Mouse (Mus musculus): ENCODE measurements around the gene Gdf15.

The Gdf15 gene

DNA sequence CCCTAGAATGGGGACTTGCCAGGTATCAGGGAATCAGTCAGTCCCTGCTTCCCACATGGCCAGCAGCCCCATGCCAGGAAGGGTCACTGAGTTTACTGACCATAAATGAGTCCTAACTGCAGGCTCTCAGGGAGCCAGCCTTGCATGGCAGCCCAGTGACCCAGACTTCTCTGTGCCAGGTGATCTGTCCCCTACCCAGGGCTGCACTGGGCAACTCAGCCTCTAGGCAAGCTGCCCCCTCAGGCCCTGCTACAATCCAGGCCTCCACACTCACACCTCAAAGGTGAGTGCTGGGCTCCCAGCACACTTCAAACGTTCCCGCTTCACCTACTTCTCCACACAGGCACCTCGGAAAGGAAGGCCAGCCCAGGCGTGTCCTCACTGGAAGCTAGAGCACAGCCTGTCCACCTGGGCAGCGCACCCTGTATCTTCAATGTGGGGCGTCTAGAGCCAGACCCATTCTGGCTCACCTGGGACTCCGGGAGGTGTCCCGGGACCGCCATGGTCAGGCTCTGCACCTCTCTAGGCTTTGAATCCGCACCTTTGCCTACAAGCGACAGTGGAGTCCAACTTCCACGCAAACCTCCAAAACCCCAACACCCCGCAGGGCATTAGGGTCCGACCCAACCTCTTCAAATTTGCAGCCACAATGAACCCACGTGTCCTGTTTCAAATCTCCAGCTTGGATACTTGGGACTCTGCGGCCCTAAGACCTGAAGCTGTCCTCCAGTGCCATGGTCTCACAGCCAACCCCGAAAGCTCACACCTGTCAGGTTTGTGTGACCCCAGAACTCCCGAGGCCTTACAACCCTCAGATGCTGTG, 25.3 kb downstream of the Gdf15 start:
- in situ Hi-C loops (cut with MboI, MseI): no loop called here

GRCm38 (mm10) chr8:70605871-70606779, 26.1 kb downstream of the Gdf15 start:
- in situ Hi-C loops (cut with MboI, MseI): no loop called here

- in situ Hi-C loops (cut with MboI, MseI): no loop called here
These were observed 27.7 kb downstream of the Gdf15 start for GRCm38 (mm10) chr8:70604558-70604957.

DNA sequence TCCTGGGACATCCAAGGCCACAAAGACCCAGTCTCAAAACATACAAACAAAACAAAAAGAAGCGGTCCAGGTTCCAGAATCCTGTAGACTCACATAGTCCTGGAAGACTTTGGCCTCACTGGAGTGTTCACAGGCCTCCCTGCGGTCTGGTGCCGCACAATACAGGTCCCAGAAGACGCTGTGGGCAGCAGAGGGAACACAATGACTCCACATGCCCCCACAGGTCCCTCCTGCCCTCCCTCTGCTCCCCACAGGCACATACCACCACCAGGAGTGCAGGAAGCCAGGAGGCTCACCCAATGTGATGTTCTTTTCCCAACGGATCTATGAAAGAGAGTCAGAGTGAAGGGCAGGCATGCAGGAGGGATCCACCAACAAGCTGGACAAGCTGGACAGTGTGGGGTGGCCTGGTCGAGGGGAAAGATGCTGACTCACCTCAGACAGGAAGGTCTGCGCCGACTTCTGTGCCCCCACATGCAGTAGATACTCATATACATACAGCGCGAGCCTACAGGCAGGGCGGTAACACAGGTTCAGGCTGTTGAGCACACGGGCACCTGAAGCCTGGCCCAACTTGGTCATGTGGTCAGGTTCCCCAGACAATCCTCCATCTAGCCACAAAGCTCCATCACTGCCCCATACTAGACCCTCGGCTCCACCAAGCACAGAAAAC, 30.0 kb downstream of the Gdf15 start:
- in situ Hi-C loops (cut with MboI, MseI): no loop called here

DNA sequence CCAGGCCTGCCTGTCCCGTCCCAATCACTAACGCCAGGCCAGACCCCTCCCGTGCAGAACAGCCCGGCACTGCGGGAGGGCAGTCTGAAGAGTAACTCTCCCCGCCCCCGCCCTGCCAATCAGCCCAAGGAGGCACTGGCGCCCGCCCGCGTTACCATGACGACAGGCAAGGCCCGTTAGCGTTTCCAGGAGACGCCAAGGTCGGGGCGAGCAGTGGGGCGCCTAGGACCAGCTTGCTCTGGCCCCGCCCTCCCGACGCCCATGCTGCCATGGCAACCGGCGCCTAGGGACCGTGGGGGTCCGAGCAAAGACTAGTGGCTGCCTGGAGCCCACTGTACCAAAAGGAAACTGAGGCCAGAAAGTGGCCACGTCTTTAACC, 31.0 kb downstream of the Gdf15 start:
- in situ Hi-C loops (cut with MboI, MseI): no loop called here

GRCm38 (mm10) chr8:70600473-70601270, 31.6 kb downstream of the Gdf15 start:
- in situ Hi-C loops (cut with MboI, MseI): no loop called here

DNA sequence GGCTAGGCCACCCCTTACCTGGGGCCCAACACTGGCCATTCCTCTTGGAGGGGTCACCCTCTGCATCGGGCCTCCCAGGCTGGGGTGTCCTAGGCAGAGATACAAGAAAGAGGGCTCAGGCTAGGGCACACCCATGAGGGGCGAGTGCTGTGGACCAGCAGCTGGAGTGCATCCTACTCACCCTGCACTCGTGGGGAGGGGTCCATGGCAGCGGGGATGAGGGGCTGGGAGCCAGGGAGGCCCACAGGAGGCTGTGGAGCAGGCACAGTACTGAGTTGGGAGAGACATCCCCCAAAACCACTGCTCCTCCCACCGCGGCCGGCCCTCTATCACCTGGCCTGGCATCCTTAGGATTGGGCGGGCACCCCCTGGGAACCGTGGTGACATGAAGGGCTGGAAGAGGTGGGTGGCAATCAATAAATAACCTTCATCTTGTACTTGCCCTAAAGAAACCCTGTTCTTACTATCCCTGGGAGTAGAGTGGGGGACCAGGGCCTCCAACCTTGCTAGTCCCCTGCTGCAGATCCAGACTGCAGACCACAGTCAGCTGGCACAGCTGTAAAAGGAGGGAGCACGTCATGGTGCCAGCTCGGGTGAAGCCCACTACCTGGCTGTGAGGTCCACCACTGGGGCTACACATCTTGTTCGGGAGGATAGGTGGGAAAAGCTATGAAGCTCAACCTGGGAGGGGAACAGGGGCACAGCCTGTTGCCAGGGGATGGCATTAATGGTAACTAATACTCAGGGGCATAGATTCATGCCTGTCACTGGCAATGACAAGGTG, 32.6 kb downstream of the Gdf15 start:
- in situ Hi-C loops (cut with MboI, MseI): no loop called here

- in situ Hi-C loops (cut with MboI, MseI): no loop called here
These were observed 33.5 kb downstream of the Gdf15 start for GRCm38 (mm10) chr8:70598722-70599121.

- in situ Hi-C loops (cut with MboI, MseI): no loop called here
These were observed 34.0 kb downstream of the Gdf15 start for GRCm38 (mm10) chr8:70598283-70598682.

- in situ Hi-C loops (cut with MboI, MseI): no loop called here
These were observed 34.6 kb downstream of the Gdf15 start for GRCm38 (mm10) chr8:70597417-70598272.

DNA sequence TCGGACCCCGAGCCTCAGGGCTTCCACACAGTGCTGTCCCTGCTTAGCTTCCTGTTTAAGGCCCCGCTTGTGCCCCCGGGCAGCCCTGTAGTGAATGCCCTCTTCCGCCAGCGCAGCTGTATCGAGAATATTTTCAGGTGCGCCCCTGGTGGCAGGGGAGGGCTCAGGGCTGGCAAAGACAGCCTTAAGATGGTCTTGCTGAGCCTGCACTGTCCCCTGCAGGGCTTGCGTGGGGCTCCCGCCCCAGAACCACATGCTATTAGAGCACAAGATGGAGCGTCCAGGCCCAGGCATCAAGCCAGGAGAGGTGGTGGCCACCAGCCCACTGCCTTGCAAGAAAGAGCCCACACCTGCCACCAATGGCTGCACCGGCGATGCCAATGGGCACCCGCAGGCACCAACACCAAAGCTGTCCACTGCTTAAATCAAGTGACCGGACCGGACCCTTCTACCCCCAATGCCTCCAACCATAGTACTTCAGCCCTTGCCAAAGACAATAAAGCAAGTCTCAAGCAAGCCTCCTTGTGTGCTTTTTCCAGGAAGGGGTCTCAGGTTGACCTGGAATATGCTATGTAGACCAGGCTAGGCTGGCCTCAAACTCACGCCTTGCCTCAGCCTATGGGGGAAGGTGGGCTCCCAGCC, 35.4 kb downstream of the Gdf15 start:
- in situ Hi-C loops (cut with MboI, MseI): no loop called here

- in situ Hi-C loops (cut with MboI, MseI): no loop called here
These were observed 36.0 kb downstream of the Gdf15 start for GRCm38 (mm10) chr8:70596216-70596615.

DNA sequence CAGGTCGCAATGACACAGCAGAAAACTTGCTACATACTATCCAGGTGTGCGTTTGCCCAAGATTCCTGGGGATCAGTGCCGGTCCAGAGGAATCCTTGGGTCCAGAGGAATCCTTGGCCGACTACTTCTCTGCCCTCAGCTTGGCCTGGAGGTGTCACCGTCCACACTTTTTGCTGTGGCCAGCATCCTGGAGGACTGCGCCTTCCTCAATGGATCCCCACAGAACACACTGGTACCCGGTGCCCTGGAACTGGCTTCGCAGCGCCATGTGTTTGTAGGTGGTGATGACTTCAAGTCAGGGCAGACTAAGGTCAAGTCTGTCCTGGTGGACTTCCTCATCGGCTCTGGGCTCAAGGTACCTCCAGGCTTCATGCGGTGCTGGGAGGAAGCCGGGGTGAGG, 36.4 kb downstream of the Gdf15 start:
- in situ Hi-C loops (cut with MboI, MseI): no loop called here

- in situ Hi-C loops (cut with MboI, MseI): no loop called here
These were observed 37.4 kb downstream of the Gdf15 start for GRCm38 (mm10) chr8:70594621-70595564.

GRCm38 (mm10) chr8:70593961-70594609, 38.2 kb downstream of the Gdf15 start, which contains the start of gene Isyna1:
Isyna1 (plus strand) TSS chr8:70594373.
- in situ Hi-C loops (cut with MboI, MseI): no loop called here

DNA sequence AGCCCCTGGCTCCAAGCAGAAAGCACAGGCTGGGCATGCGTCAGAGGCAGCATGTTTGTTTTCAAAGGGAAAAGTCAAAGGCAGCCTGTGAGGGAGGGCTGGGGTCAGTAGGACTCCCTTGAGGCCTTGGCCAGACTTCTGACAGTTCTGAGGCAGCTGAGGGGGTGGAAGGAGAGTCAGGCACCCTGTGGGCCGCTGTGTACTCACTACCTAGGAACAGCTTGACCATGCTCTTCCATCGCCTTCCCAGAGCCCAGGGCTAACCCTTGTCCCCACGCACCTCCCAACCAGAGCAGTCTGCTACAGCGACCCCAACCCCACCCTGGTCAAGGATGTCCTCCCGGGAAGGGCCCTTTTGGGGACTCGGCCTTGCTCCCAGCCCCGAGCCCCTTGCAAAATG, 39.1 kb downstream of the Gdf15 start:
- in situ Hi-C loops (cut with MboI, MseI): no loop called here

DNA sequence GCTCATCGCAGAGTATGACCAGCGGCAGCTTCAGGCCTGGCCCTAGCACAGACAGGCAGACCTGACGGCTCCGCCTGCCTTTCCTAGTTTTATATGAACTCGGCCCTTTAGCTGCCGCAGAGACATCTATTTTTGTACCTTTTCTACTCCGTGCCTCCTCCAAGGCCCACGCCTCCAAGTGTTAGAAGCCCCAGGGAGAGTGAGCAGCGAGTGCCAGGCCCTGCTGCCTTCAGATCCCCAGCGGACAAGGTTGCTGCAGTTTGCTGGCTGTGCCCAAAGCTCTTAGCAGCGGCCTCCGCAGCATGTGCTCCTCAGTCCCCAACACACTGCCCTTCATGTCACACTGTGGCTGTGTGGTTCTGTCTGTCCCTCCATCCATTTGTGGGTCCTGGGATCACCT, 40.7 kb downstream of the Gdf15 start:
- in situ Hi-C loops (cut with MboI, MseI): no loop called here

All from regulatory T cell (primary cell).